Mouse (Mus musculus) lung, postnatal 0 days (tissue): ENCODE results near the gene Snx9. TPM values are rescaled to one million over a fixed set of nuclear protein-coding genes. Genes with fewer than 3 reads are reported as not detected.

Experiments
- ATAC-seq: fragments of 200-750 bp; cut with Nextera tagmentation; 2 replicates; pipeline ENCODE4 v1.8.0; 2017; ENCODE audit warnings: moderate library complexity
- DNase-seq: peaks from one replicate; pipeline ENCODE4 v3.0.0-alpha.2; 2016; ENCODE audit warnings: low spot score
- H3K27ac ChIP-seq: fragments of 300-500 bp; sonication (generic); 2 replicates; pipeline ENCODE4 v1.5.1; 2014; ENCODE audit warnings: antibody characterized with exemption, mild to moderate bottlenecking, low read length, mixed read lengths
- H3K27me3 ChIP-seq: fragments of 300-500 bp; sonication (generic); replicated peaks from 2 replicates; pipeline ENCODE4 v1.6.1; 2014; ENCODE audit warnings: low read length, mixed read lengths; ENCODE audit not compliant: insufficient read depth
- H3K36me3 ChIP-seq: fragments of 300-500 bp; sonication (generic); 2 replicates; pipeline ENCODE4 v1.6.1; 2014; ENCODE audit warnings: low read length, mixed read lengths; ENCODE audit not compliant: insufficient read depth
- H3K4me1 ChIP-seq: fragments of 300-500 bp; sonication (generic); 2 replicates; pipeline ENCODE4 v1.6.1; 2014; ENCODE audit warnings: antibody characterized with exemption, low read depth, low read length, mixed read lengths; ENCODE audit not compliant: insufficient read depth
- H3K4me2 ChIP-seq: fragments of 300-500 bp; sonication (generic); replicated peaks from 2 replicates; pipeline ENCODE4 v1.6.1; 2014; ENCODE audit warnings: low read depth, mild to moderate bottlenecking, low read length, moderate library complexity, mixed read lengths
- H3K4me3 ChIP-seq: fragments of 300-500 bp; sonication (generic); 2 replicates; pipeline ENCODE4 v1.5.1; 2014; ENCODE audit warnings: low read depth, low read length
- H3K9ac ChIP-seq: fragments of 300-500 bp; sonication (generic); replicated peaks from 2 replicates; pipeline ENCODE4 v1.6.1; 2014; ENCODE audit warnings: low read depth, mild to moderate bottlenecking
- H3K9me3 ChIP-seq: fragments of 300-500 bp; sonication (generic); 2 replicates; pipeline ENCODE4 v1.6.1; 2016; ENCODE audit warnings: low read length, mixed read lengths
- CTCF ChIP-seq: IDR thresholded peaks from 2 replicates; pipeline ENCODE4 v1.5.1; 2016; ENCODE audit warnings: antibody characterized with exemption, mild to moderate bottlenecking
- EP300 ChIP-seq: IDR thresholded peaks from 2 replicates; pipeline ENCODE4 v1.6.1; 2016; ENCODE audit warnings: antibody characterized with exemption, mild to moderate bottlenecking, control low read depth
- WGBS: fragments of 180-500 bp; shearing (Covaris S2); extraction: QIAGEN DNeasy Blood & Tissue Kit; methylation state at CpG from one replicate; pipeline ENCODE4 v1.1.7; 2014; 5-methylcytosine and 5-hydroxymethylcytosine counted together
- polyA plus RNA-seq: library from polyadenylated mRNA; unstranded; fragments of >200 nt; fragmentation: Nextera tagmentation; extraction: Ambion mirVana; gene quantifications from 2 replicates; pipeline ENCODE4 v1.2.1, GENCODE M21; 2015

Gene Snx9
- polyA plus RNA-seq, 1 experiment from 2014 or later = 26.3 TPM

GRCm38 (mm10) chr17:5846101-5846500, 5.0 kb downstream of the Snx9 start:
- peak; percentile 47 for ATAC-seq
- Histone ChIP-seq H3K36me3 (no peaks in the 10 kb centered on the region), H3K27ac (no peak overlapping the region), H3K4me3 (no peak overlapping the region), H3K9ac (no peak overlapping the region), H3K27me3 (no peaks in the 10 kb centered on the region), H3K4me1 (peaks cover 4% of the 10 kb centered on the region), H3K4me2 (no peak overlapping the region), H3K9me3 (no peaks in the 10 kb centered on the region)
- 39% methylated on average over 8 of the region's 8 CpGs for WGBS
- peak; percentile 37; the same call in 1 of the 2 replicates for TF ChIP-seq EP300
- no peak for TF ChIP-seq CTCF
- DNase-seq = peak; percentile 41

GRCm38 (mm10) chr17:5848706-5849415, 7.7 kb downstream of the Snx9 start:
- peak overlapping the region; percentile 57 for H3K4me2 ChIP-seq
- peak overlapping the region; percentile 26; the same call in 1 of the 2 replicates for H3K4me3 ChIP-seq
- peak overlapping the region; percentile 64; the same call in 1 of the 2 replicates for H3K27ac ChIP-seq
- no peaks in the 10 kb centered on the region for H3K36me3 ChIP-seq
- 0 out of 2 replicates have a peak overlapping the region, but pooled peaks have one; percentile 29 for H3K9ac ChIP-seq
- DNase-seq = no peak
- no peak for ATAC-seq
- 66% methylated on average over 10 of the region's 10 CpGs for WGBS
- no peaks in the 10 kb centered on the region; the same call in 1 of the 2 replicates for H3K4me1 ChIP-seq
- H3K9me3 ChIP-seq = no peaks in the 10 kb centered on the region
- H3K27me3 ChIP-seq = no peaks in the 10 kb centered on the region
- TF ChIP-seq CTCF = no peak

GRCm38 (mm10) chr17:5849421-5849910, 8.3 kb downstream of the Snx9 start:
- peak; percentile 73 for ATAC-seq
- H3K27ac ChIP-seq = peak overlapping the region; percentile 64
- DNase-seq = peak; percentile 93
- no peaks in the 10 kb centered on the region for H3K4me1 ChIP-seq
- H3K4me3 ChIP-seq = peak overlapping the region; percentile 26; the same call in 1 of the 2 replicates
- 16% methylated on average over 18 of the region's 18 CpGs for WGBS
- H3K27me3 ChIP-seq = no peaks in the 10 kb centered on the region
- peak overlapping the region; percentile 57 for H3K4me2 ChIP-seq
- H3K9me3 ChIP-seq = no peaks in the 10 kb centered on the region
- no peak for TF ChIP-seq CTCF
- TF ChIP-seq EP300 = no peak
- no peaks in the 10 kb centered on the region for H3K36me3 ChIP-seq
- H3K9ac ChIP-seq = peak overlapping the region; percentile 29; the same call in 1 of the 2 replicates

- DNase-seq (no peak), ATAC-seq (no peak)
- Histone ChIP-seq H3K4me1 (no peaks in the 10 kb centered on the region), H3K27ac (no peak overlapping the region), H3K36me3 (no peaks in the 10 kb centered on the region), H3K27me3 (no peaks in the 10 kb centered on the region), H3K4me3 (no peak overlapping the region), H3K9me3 (no peaks in the 10 kb centered on the region), H3K9ac (no peak overlapping the region), H3K4me2 (peak overlapping the region; percentile 57; the same call in 1 of the 2 replicates)
- TF ChIP-seq CTCF (no peak), EP300 (no peak)
- 94% methylated on average over 3 of the region's 3 CpGs for WGBS
Measured at GRCm38 (mm10) chr17:5850031-5850430, 8.9 kb downstream of the Snx9 start.

GRCm38 (mm10) chr17:5850476-5850875, 9.3 kb downstream of the Snx9 start:
- no peak for ATAC-seq
- H3K27ac ChIP-seq = no peak overlapping the region

GRCm38 (mm10) chr17:5853936-5854335, 12.8 kb downstream of the Snx9 start:
- H3K4me3 ChIP-seq = no peak overlapping the region
- no peaks in the 10 kb centered on the region for H3K27me3 ChIP-seq
- 92% methylated on average over 13 of the region's 13 CpGs for WGBS
- no peaks in the 10 kb centered on the region for H3K36me3 ChIP-seq
- no peaks in the 10 kb centered on the region for H3K4me1 ChIP-seq
- H3K4me2 ChIP-seq = no peak overlapping the region
- DNase-seq (no peak), ATAC-seq (no peak)
- H3K27ac ChIP-seq = no peak overlapping the region
- TF ChIP-seq CTCF (no peak), EP300 (no peak)
- H3K9me3 ChIP-seq = no peaks in the 10 kb centered on the region
- H3K9ac ChIP-seq = no peak overlapping the region

More at GRCm38 (mm10) chr17:5850476-5850875, 9.3 kb downstream of the Snx9 start:
- DNase-seq = no peak
- Histone ChIP-seq H3K4me3 (no peak overlapping the region), H3K9ac (no peak overlapping the region), H3K4me2 (no peak overlapping the region), H3K27me3 (no peaks in the 10 kb centered on the region), H3K36me3 (no peaks in the 10 kb centered on the region), H3K9me3 (no peaks in the 10 kb centered on the region), H3K4me1 (no peaks in the 10 kb centered on the region)
- TF ChIP-seq EP300 (no peak), CTCF (no peak)
- WGBS = 97% methylated on average over 3 of the region's 3 CpGs
